Mouse (Mus musculus) liver, embryonic 14.5 days (tissue): ENCODE measurements at regions not wholly inside any gene's neighbourhood (a gene's known extent, or its start where the extent isn't known, plus 50 kb on each side); places are given as distances from the start of the nearest gene placed in this dataset.

Experiments
- CTCF ChIP-seq: IDR thresholded peaks from 2 replicates; pipeline ENCODE4 v1.5.1; 2016; ENCODE audit warnings: antibody characterized with exemption, low read depth, control low read depth
- EP300 ChIP-seq: IDR thresholded peaks from 2 replicates; pipeline ENCODE4 v1.6.1; 2016; ENCODE audit warnings: antibody characterized with exemption, low read depth

- TF ChIP-seq CTCF (no peak), EP300 (no peak)
These were observed 361.0 kb downstream of the Ptprc start for GRCm38 (mm10) chr1:137814556-137814955.
